Mouse (Mus musculus): ENCODE measurements around the gene Atrnl1.
A peak's percentile ranks its signal among the peaks of the same experiment; 100 is the strongest.

The Atrnl1 gene

GRCm38 (mm10) chr19:57610058-57610475 lies 767 bp upstream of the Atrnl1 start:
- DNase-seq (ENCODE audit: low spot score in 2 of 2): peak in 1 of 2 experiments; percentile 32

DNA sequence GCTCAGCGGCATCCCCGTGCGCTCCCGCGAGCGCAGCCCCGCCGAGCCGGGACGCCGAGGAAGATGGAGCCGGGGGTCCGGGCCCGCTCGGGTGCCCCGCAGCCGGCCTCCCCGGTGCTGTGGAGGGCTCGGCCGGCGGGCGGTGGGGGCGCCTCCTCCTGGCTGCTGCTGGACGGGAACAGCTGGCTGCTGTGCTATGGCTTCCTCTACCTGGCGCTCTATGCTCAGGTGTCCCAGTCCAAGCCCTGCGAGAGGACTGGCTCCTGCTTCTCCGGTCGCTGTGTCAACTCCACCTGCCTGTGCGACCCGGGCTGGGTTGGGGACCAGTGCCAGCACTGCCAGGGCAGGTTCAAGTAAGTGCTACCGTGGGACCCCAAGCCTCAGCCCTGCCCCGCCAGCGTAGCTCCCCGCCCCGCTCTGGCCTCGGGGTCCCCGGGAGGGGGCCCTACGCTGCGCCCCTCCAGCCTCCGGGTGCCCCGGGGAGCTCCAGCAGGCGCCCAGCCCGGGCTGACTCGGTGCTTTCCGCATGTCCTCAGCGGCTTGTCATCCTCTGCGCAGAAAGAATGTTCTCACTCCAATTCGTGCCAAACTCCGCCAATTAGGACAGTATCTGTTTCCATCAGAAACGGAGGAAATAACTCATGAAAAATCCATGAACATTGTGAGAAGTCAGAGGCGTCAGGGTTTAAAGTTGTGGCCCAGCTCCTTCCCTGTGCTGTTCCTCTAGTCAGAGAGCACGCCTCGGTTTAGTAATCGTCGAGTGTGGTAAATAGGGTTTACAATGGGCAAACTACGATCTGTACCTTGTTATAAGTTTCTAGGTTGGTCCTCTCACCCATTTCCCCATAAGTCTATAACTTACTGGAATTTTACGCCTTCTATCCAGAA lies 701 bp downstream of the Atrnl1 start:
- peak; percentile 33 to 48 for DNase-seq (ENCODE audit: low spot score in 2 of 2)

DNA sequence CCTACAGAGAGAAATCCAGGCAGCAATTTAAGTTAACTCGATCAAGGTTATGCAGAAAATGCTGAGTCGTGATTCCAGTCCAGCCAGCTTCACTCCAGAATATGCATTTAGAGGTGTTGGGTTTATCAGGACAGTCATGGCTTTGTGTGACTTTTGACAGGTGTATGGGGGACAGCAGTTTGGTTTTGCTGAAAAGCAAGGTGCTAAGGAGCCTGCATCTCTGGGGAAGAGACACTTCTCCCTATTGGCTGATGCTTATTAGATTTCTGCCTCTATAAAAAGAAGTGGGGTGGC lies 1.3 kb downstream of the Atrnl1 start:
- DNase-seq (ENCODE audit: low spot score in 2 of 2): no peak

DNA sequence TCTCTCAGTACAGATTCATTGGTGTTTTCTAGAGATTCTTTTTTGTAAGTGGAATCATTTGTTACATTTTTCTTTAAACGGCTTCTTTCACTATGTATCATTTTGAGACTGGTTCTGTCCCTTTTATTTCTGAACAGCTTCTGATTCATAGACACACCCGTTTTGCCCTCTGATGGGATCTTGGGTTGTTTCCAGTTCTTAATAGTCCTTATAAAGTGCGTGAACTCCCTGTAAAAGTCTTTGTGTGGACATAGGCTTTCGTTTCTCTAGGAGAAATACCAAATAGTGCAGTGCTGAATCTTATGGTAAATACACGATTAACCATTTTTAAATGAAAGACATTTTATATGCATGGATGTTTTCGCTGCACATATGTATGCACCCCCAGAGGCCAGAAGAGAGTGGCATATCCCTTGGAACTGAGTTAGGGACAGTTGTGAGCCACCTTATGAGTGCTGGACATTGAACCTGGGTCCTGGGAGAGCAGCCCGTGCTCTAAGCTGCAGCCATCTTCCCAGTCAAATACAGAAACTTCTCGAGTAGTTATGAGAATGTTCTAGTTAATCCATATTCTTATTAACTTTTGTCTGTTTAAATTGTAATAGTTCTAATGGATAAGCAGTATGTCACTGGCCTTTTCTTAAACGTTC lies 5.3 kb downstream of the Atrnl1 start:
- no peak for DNase-seq (ENCODE audit: low spot score in 2 of 2)

DNA sequence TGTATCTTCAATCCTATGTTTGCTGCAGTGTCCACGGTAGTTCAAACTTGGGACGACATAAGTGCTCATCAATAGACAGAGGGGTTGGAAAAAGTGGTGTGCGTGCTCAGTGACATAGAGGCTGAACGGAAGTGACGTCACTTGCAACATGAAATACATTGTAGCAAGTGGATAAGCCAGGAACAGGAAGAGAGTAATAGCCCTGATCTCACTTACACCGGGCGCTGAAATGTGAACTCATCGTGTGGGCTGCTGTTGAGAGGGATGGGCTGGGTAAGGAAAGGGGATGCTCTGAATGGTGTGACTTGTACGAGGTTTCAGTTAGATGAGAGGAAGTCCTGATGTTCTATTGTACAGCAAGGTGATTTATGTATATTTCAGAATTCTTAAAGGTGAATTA lies 8.3 kb downstream of the Atrnl1 start:
- no peak for DNase-seq (ENCODE audit: low spot score in 2 of 2)

- no peak for DNase-seq (ENCODE audit: low spot score in 2 of 2)
These were observed 11.0 kb downstream of the Atrnl1 start for GRCm38 (mm10) chr19:57621814-57622213.

DNA sequence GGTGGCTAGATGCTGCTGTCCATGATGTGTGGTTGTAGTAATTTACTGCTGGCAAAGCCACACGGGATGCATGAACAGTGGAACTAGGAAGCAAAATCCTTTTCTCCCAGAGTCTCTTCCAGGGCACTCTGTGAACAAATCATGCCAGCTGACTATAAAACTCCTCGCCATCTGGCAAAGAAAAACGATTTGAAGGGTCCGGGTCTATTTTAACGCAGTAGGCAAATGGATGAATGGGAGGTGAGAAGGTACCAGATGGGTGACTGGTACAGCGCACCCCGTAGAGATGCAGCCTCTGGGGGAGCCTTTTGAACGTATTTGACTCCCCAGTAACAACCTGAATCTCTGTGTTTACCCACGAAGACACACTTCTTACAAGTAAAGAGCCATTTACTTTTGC lies 14.9 kb downstream of the Atrnl1 start:
- no peak for DNase-seq (ENCODE audit: low spot score in 2 of 2)

GRCm38 (mm10) chr19:57627251-57627650 lies 16.4 kb downstream of the Atrnl1 start:
- no peak for DNase-seq (ENCODE audit: low spot score in 2 of 2)

DNA sequence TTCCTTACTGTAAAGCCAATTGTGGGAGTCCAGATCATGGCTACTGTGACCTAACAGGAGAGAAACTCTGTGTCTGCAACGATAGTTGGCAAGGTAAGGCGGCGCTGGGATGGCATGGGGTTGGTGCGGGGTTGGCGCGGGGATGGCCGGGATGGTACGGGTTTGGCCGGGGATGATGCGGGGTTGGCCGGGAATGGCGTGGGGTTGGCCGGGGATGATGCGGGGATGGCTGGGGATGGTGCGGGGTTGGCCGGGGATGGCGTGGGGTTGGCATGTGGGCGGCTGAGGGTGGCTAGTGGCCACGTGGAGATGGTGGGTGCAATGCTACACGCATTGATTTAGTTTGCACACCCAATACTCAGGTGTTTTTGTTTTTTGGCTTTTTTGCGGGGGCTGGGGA lies 31.7 kb downstream of the Atrnl1 start:
- no peak for DNase-seq (ENCODE audit: low spot score in 2 of 2)

DNA sequence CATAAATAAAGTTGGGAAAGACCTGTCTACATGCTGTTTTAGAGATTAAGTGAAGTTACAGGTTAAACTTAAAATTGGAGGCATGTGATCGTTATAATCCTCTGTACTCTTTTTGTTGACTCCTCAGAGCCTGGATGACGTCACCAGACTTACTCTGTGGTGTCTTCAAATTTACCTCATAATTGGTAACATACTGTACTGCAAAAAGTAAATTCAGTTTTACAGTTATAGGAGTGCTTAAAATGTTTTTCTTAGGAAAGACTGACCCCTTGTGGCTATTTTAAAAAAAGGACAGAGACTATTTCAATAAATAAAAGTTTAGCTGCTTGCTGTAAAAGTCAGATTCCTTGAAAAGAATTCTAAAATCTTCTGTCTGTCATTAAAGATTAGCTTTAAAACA lies 32.1 kb downstream of the Atrnl1 start:
- no peak for DNase-seq (ENCODE audit: low spot score in 2 of 2)

DNA sequence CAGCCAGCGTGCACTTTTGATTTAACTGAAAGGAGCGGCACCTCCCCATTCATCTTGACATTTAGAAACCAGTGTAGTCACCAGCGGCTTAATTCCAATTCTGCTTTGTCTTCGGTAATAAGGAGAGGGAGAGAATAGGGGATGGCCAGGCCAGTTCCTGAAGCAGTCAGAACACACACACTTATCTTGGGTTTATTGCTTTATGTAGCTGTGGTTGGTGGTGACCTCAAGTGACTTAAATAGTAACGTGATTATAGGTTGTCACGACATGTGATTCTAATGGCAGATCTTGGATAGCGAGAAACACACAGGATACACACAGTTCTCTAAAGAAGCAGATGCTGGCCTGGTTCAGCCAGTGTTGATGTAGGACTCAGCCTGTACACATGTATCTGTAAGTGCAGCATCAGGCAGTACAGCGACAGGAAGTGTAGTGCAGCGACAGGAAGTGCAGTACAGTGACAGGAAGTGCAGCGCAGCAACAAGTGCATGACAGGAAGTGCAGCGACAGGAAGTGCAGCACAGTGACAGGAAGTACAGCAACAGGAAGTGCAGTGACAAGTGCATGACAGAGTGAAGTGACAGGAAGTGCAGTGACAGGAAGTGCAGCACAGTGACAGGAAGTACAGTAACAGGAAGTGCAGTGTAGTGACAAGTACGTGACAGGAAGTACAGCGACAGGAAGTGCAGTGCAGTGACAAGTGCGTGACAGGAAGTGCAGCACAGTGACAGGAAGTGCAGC lies 37.5 kb downstream of the Atrnl1 start:
- DNase-seq (ENCODE audit: low spot score in 2 of 2): no peak

DNA sequence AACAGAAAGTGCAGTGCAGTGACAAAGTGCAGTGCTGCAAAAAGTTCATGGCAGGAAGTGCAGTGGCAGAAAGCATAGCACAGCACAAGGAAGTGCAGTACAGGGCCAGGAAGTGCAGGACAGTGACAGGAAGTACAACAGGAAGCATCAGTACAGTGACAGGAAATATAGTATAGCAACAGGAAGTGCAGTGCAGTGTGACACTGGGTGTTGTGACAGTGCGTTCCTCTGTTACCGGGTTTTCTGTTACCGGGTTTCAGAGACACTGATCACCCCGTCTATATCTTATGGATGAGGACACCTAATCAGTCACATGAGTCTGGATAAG lies 38.1 kb downstream of the Atrnl1 start:
- no peak for DNase-seq (ENCODE audit: low spot score in 2 of 2)

GRCm38 (mm10) chr19:57655083-57655482 lies 44.2 kb downstream of the Atrnl1 start:
- peak; percentile 26 to 28 for DNase-seq (ENCODE audit: low spot score in 2 of 2)

- no peak for DNase-seq (ENCODE audit: low spot score in 2 of 2)
These were observed 44.7 kb downstream of the Atrnl1 start for GRCm38 (mm10) chr19:57655491-57655890.

- DNase-seq (ENCODE audit: low spot score in 2 of 2): no peak
These were observed 46.7 kb downstream of the Atrnl1 start for GRCm38 (mm10) chr19:57657426-57658087.

- DNase-seq (ENCODE audit: low spot score in 2 of 2): no peak
These were observed 47.6 kb downstream of the Atrnl1 start for GRCm38 (mm10) chr19:57658111-57659091.

- DNase-seq (ENCODE audit: low spot score in 2 of 2): no peak
These were observed 56.2 kb downstream of the Atrnl1 start for GRCm38 (mm10) chr19:57667011-57667410.

DNA sequence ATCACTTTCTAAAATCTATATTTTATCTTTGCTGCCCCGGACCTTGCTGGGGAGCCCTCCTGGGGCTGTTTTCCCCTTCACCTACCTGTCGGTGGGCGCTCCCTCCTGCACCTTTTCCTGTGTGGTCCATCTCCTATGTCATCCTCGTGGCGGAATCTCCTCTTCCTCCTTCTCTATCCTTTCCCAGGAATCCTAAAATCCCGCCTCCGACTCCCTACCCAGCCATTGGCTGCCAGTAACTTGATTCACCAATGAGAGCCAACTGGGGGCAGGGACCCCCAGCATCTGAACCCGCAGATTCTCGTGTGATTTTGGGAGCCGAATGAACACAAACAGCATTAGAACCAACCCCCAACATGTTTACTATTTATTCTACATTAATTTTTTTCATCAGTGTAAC lies 57.1 kb downstream of the Atrnl1 start:
- no peak for DNase-seq (ENCODE audit: low spot score in 2 of 2)

DNA sequence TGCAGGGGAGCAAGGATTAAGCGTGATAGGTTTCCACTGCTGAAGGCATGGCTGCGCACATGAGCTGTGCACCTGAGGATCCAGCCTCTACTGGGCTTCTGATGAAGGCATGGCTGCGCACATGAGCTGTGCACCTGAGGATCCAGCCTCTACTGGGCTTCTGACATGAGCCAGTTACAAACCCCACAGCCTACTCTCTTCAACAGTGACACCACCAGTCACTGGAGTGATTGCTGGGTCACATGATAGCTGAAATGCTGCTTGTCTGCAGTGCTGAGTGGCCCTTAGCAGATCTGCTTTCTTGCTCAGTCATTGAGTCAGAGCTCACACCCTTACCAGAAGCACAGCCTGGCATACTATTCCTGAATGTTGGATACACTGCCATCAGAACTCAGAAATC lies 68.6 kb downstream of the Atrnl1 start:
- no peak for DNase-seq (ENCODE audit: low spot score in 2 of 2)

DNA sequence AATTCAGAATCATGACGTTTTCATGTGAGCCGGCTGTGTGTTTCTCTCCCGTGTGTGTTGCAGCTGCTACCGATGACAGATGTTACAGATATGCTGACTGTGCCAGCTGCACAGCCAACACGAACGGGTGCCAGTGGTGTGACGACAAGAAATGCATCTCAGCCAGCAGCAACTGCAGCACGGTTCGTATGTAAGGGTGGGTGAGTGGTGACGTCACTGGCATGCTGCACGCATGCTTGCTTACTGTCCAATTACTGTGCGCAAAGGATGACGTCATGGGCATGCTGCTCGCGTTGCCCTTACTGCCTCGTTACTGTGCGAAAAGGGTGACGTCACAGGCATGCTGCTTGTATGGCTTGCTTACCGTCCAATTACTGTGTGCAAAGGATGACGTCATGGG lies 75.8 kb downstream of the Atrnl1 start:
- DNase-seq (ENCODE audit: low spot score in 2 of 2): no peak

DNA sequence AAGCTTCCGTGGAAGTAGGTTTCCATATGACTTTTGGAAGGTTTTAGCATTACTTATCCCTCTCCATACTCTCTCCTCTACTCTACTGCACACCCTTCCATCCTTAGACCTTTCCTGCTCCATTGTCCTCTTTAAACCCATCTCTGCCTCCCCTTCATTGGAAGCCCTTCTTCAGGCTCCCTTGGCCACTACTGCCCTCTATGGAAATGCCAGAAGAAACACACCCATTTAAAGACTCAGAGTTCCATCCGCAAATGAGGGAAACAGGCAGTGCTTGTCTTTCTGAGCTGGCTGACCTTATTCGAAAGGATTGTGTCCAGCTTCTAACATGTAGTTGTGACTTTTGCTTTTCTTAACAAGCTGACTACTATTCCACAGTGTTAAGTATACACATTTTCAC lies 81.7 kb downstream of the Atrnl1 start:
- no peak for DNase-seq (ENCODE audit: low spot score in 2 of 2)
